Mouse (Mus musculus): Measurements from ENCODE around the gene Tmem186. TPM values are rescaled to one million over a fixed set of nuclear protein-coding genes. Genes with fewer than 3 reads are reported as not detected.

Tmem186 gene
- polyA plus RNA-seq, 1 experiment, result 13.4 TPM

DNA sequence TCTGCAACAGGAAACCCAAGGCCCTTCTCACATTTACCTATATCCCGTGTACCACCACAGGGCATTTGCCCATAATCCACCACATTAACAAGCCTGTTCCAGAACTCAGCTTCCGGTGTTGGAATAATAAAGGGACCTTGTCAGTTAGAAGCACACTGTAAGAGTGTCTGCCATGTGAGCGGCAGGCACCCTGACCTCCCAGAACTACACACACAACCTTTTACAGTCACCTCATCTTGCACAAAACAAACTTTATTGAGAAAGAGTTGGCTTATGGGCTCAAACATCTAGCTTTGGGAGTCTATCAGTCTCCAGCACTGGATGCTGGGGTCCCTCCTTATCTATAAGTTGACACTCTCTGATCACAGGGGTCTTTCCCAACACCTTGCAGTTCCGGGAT, 20.8 kb upstream of the Tmem186 start:
- no peaks in the 10 kb centered on the region for H3K27me3 ChIP-seq (replicated peaks; ENCODE audit: control insufficient read depth, insufficient read depth, low read length)
- no peak overlapping the region for H3K4me3 ChIP-seq (ENCODE audit: insufficient read depth, low read depth, low read length)
- DNase-seq, result no peak
- TF ChIP-seq CTCF (conservative IDR thresholded peaks at IDR 0.05; ENCODE audit: insufficient read depth, insufficient read length, low read depth, low read length) (no peak), POLR2A (IDR thresholded peaks at IDR 0.05; ENCODE audit: low read depth, low read length) (no peak)
- no peaks in the 10 kb centered on the region for H3K36me3 ChIP-seq (ENCODE audit: control insufficient read depth, insufficient read depth, low read length)
- WGBS, result 80% methylated on average over 4 of the region's 4 CpGs
- H3K4me1 ChIP-seq (ENCODE audit: control insufficient read depth, insufficient read depth, low read length), result peaks cover 7% of the 10 kb centered on the region; the same call in 1 of the 2 replicates
- H3K27ac ChIP-seq (ENCODE audit: insufficient read depth, low read depth, low read length), result no peak overlapping the region

DNA sequence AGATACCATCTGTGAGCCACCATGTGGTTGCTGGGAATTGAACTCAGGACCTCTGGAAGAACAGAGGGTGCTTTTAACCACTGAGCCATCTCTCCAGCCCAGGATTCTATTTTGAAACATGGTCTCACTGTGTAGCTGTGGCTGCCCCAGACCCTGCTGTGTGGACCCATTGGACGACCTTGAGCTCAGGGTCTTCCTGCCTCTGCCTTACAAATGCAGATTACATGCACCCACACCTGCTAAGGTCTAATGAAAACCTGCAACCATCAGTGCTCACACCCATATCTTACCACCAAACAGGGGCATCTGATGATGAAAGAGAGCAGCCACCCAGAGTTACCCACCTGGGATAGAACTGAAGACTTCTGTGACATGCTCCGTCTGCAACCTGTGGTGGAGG, 18.7 kb upstream of the Tmem186 start:
- Histone ChIP-seq H3K4me3 (ENCODE audit: insufficient read depth, low read depth, low read length) (no peak overlapping the region), H3K27me3 (replicated peaks; ENCODE audit: control insufficient read depth, insufficient read depth, low read length) (no peaks in the 10 kb centered on the region), H3K4me1 (ENCODE audit: control insufficient read depth, insufficient read depth, low read length) (peaks cover 4% of the 10 kb centered on the region; the same call in 1 of the 2 replicates), H3K36me3 (ENCODE audit: control insufficient read depth, insufficient read depth, low read length) (no peaks in the 10 kb centered on the region), H3K27ac (ENCODE audit: insufficient read depth, low read depth, low read length) (no peak overlapping the region)
- TF ChIP-seq POLR2A (IDR thresholded peaks at IDR 0.05; ENCODE audit: low read depth, low read length), result no peak
- no peak for TF ChIP-seq CTCF (conservative IDR thresholded peaks at IDR 0.05; ENCODE audit: insufficient read depth, insufficient read length, low read depth, low read length)
- 91% methylated on average over 2 of the region's 2 CpGs for whole genome bisulfite sequencing
- no peak for DNase-seq

- Histone ChIP-seq H3K4me1 (ENCODE audit: control insufficient read depth, insufficient read depth, low read length) (peaks cover 4% of the 10 kb centered on the region; the same call in 1 of the 2 replicates), H3K27ac (ENCODE audit: insufficient read depth, low read depth, low read length) (no peak overlapping the region), H3K36me3 (ENCODE audit: control insufficient read depth, insufficient read depth, low read length) (no peaks in the 10 kb centered on the region), H3K4me3 (ENCODE audit: insufficient read depth, low read depth, low read length) (no peak overlapping the region), H3K27me3 (replicated peaks; ENCODE audit: control insufficient read depth, insufficient read depth, low read length) (no peaks in the 10 kb centered on the region)
- no peak for DNase-seq
- TF ChIP-seq CTCF (conservative IDR thresholded peaks at IDR 0.05; ENCODE audit: insufficient read depth, insufficient read length, low read depth, low read length), result peak; percentile 21; the same call in 1 of the 2 replicates
- no peak for TF ChIP-seq POLR2A (IDR thresholded peaks at IDR 0.05; ENCODE audit: low read depth, low read length)
- 83% methylated on average over 9 of the region's 9 CpGs for WGBS
These were observed 18.1 kb upstream of the Tmem186 start for GRCm38 (mm10) chr16:8655599-8655998.

DNA sequence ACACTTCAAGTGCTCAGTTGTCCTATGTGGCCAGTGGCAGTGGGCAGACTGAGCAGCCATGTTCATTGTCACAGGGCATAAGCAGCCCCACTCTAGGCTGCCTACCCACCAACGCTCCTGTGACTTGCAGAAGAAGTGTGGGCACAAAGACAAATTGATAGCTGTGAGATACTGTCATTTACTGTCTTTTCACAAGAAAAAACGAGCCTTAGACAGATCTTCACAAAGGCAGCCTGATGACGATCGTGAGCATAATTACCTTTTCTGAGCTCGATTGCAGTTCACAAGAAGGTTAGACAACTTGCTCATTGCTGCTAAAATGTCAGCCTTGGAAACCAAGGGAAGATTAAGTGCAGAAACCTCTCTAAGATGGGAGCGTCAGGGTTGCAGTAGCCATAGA, 17.6 kb upstream of the Tmem186 start:
- H3K4me1 ChIP-seq (ENCODE audit: control insufficient read depth, insufficient read depth, low read length), result peaks cover 4% of the 10 kb centered on the region; the same call in 1 of the 2 replicates
- no peak for TF ChIP-seq CTCF (conservative IDR thresholded peaks at IDR 0.05; ENCODE audit: insufficient read depth, insufficient read length, low read depth, low read length)
- no peak for TF ChIP-seq POLR2A (IDR thresholded peaks at IDR 0.05; ENCODE audit: low read depth, low read length)
- H3K4me3 ChIP-seq (ENCODE audit: insufficient read depth, low read depth, low read length), result no peak overlapping the region
- no peaks in the 10 kb centered on the region for H3K27me3 ChIP-seq (replicated peaks; ENCODE audit: control insufficient read depth, insufficient read depth, low read length)
- H3K27ac ChIP-seq (ENCODE audit: insufficient read depth, low read depth, low read length), result no peak overlapping the region
- H3K36me3 ChIP-seq (ENCODE audit: control insufficient read depth, insufficient read depth, low read length), result no peaks in the 10 kb centered on the region
- WGBS, result 85% methylated on average over 6 of the region's 6 CpGs
- DNase-seq, result no peak

- no peak for DNase-seq
- TF ChIP-seq POLR2A (IDR thresholded peaks at IDR 0.05; ENCODE audit: low read depth, low read length) (no peak), CTCF (conservative IDR thresholded peaks at IDR 0.05; ENCODE audit: insufficient read depth, insufficient read length, low read depth, low read length) (no peak)
- H3K27ac ChIP-seq (ENCODE audit: insufficient read depth, low read depth, low read length), result no peak overlapping the region
- H3K36me3 ChIP-seq (ENCODE audit: control insufficient read depth, insufficient read depth, low read length), result 0 out of 2 replicates have a peak, but pooled peaks cover 8% of the 10 kb centered on the region
- H3K27me3 ChIP-seq (replicated peaks; ENCODE audit: control insufficient read depth, insufficient read depth, low read length), result no peaks in the 10 kb centered on the region
- no peak overlapping the region for H3K4me3 ChIP-seq (ENCODE audit: insufficient read depth, low read depth, low read length)
- WGBS, result 75% methylated on average over 3 of the region's 3 CpGs
- H3K4me1 ChIP-seq (ENCODE audit: control insufficient read depth, insufficient read depth, low read length), result no peaks in the 10 kb centered on the region
These were observed 12.5 kb upstream of the Tmem186 start for GRCm38 (mm10) chr16:8650007-8650406.

GRCm38 (mm10) chr16:8645546-8645945, 8.0 kb upstream of the Tmem186 start:
- no peak for DNase-seq
- peaks cover 8% of the 10 kb centered on the region; the same call in 1 of the 2 replicates for H3K36me3 ChIP-seq (ENCODE audit: control insufficient read depth, insufficient read depth, low read length)
- TF ChIP-seq CTCF (conservative IDR thresholded peaks at IDR 0.05; ENCODE audit: insufficient read depth, insufficient read length, low read depth, low read length) (no peak), POLR2A (IDR thresholded peaks at IDR 0.05; ENCODE audit: low read depth, low read length) (no peak)

DNA sequence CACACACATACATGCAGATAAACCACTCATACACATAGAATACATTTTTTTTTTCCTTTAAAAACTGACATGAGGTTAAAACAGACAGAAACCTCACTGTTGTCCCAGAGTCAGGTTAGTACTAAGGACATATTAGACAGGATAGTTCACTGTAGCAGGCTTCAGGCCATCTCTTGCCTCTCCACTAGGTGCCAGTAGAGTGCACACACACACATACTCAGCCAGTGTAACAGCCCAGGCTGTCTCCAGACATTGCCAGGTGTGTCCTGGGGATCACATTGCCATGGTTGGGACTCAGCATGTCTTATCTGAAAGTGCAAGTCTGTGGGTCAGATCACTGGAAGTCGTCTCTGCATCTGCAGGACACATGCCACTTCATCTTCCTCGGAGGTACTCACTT, 6.3 kb upstream of the Tmem186 start:
- DNase-seq, result peak; percentile 76
- no peak for TF ChIP-seq POLR2A (IDR thresholded peaks at IDR 0.05; ENCODE audit: low read depth, low read length)
- peak; percentile 93 for TF ChIP-seq CTCF (conservative IDR thresholded peaks at IDR 0.05; ENCODE audit: insufficient read depth, insufficient read length, low read depth, low read length)

More at GRCm38 (mm10) chr16:8645546-8645945, 8.0 kb upstream of the Tmem186 start:
- H3K27ac ChIP-seq (ENCODE audit: insufficient read depth, low read depth, low read length), result no peak overlapping the region
- H3K4me1 ChIP-seq (ENCODE audit: control insufficient read depth, insufficient read depth, low read length), result no peaks in the 10 kb centered on the region
- H3K4me3 ChIP-seq (ENCODE audit: insufficient read depth, low read depth, low read length), result no peak overlapping the region
- WGBS, result 88% methylated on average over 6 of the region's 6 CpGs
- H3K27me3 ChIP-seq (replicated peaks; ENCODE audit: control insufficient read depth, insufficient read depth, low read length), result no peaks in the 10 kb centered on the region

More for the DNA sequence above, 6.3 kb upstream of the Tmem186 start:
- H3K36me3 ChIP-seq (ENCODE audit: control insufficient read depth, insufficient read depth, low read length), result peaks cover 8% of the 10 kb centered on the region; the same call in 1 of the 2 replicates
- 72% methylated on average over 2 of the region's 2 CpGs for WGBS
- H3K27me3 ChIP-seq (replicated peaks; ENCODE audit: control insufficient read depth, insufficient read depth, low read length), result no peaks in the 10 kb centered on the region
- H3K4me3 ChIP-seq (ENCODE audit: insufficient read depth, low read depth, low read length), result no peak overlapping the region
- no peaks in the 10 kb centered on the region for H3K4me1 ChIP-seq (ENCODE audit: control insufficient read depth, insufficient read depth, low read length)
- no peak overlapping the region for H3K27ac ChIP-seq (ENCODE audit: insufficient read depth, low read depth, low read length)
